In the genomic region with DNA sequence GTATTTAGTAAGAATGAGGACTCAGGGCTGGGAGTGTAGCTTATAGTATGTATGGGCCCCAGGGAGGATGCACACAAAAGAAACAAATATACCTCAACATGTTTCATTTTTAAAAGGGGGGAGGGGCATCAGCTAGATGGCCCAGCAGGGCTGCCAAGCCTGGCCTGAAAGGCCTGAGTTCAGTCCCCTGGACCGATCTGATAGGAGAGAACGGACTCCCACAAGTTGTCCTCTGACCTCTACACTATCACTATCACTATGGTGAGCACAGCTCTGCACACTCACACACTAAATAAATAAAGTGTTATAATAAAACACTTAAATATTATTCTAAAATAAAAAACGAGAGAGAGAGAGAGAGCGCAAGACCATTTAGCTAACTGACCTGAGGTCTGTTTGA, we compare ENCODE assay signal across 18 mouse cellular contexts. TPM values are rescaled to one million over a fixed set of nuclear protein-coding genes. Genes with fewer than 3 reads are reported as not detected.
DNase-seq lines count a peak whose midpoint lies in the region; ATAC-seq and TF ChIP-seq lines count a peak whose summit lies in the region.
"Had no signal": no experiment of that assay in that cellular context is flagged by ENCODE, and none has a peak within 500 bp of the region (broad histone marks: within the 10 kb centered on the region; RNA-seq: fewer than 3 reads in every experiment).

No protein-coding gene starts in this region.

- H3K4me3 ChIP-seq in heart, embryonic 13.5 days: no peak overlapping the region
- H3K4me3 ChIP-seq in heart, embryonic 10.5 days: no peak overlapping the region
- H3K4me3 ChIP-seq in lung, embryonic 14.5 days (ENCODE audit: low read depth, low read length): no peak overlapping the region
- no peak overlapping the region for H3K4me3 ChIP-seq in lung, adult 2 months (replicated peaks; ENCODE audit: extremely low read depth, low read depth, low read length)
- no peak overlapping the region for H3K4me3 ChIP-seq in intestine, embryonic 16.5 days (ENCODE audit: low read length)
- H3K4me3 ChIP-seq in stomach, embryonic 14.5 days (ENCODE audit: low read depth, low read length): no peak overlapping the region
- no peak overlapping the region for H3K4me3 ChIP-seq in hindbrain, embryonic 14.5 days (replicated peaks; ENCODE audit: low read length)
- H3K4me3 ChIP-seq: midbrain, embryonic 10.5 days; neural tube, embryonic 12.5 days had no signal

- no peak for TF ChIP-seq POLR2A in lung, adult 2 months (IDR thresholded peaks at IDR 0.05; ENCODE audit: borderline replicate concordance, extremely low read depth, low read depth, low read length)

- H3K4me1 ChIP-seq in heart, embryonic 13.5 days: peaks cover 29% of the 10 kb centered on the region
- peaks cover 13% of the 10 kb centered on the region; the same call in 1 of the 2 replicates for H3K4me1 ChIP-seq in heart, embryonic 10.5 days
- H3K4me1 ChIP-seq in lung, embryonic 14.5 days (ENCODE audit: insufficient read depth): peaks cover 3% of the 10 kb centered on the region; the same call in 1 of the 2 replicates
- peaks cover 2% of the 10 kb centered on the region; the same call in 1 of the 2 replicates for H3K4me1 ChIP-seq in lung, adult 2 months (ENCODE audit: control insufficient read depth, insufficient read depth, low read length)
- H3K4me1 ChIP-seq in intestine, embryonic 16.5 days (ENCODE audit: control insufficient read depth, insufficient read depth, low read length): peaks cover 14% of the 10 kb centered on the region
- H3K4me1 ChIP-seq in stomach, embryonic 14.5 days (ENCODE audit: control insufficient read depth, insufficient read depth, low read length): no peaks in the 10 kb centered on the region
- H3K4me1 ChIP-seq in hindbrain, embryonic 14.5 days (replicated peaks; ENCODE audit: control insufficient read depth, insufficient read depth, low read length): no peaks in the 10 kb centered on the region
- H3K4me1 ChIP-seq: midbrain, embryonic 10.5 days; neural tube, embryonic 12.5 days had no signal

- DNase-seq in heart, embryonic 10.5 days (ENCODE audit: low spot score): no peak
- DNase-seq in lung, embryonic 14.5 days: no peak
- no peak for DNase-seq in lung, adult 2 months
- DNase-seq in cerebellum, postnatal 10 days: no peak
- no peak for DNase-seq in hindbrain, embryonic 14.5 days (ENCODE audit: low spot score)
- DNase-seq: B cell, adult 2 months; cerebellum, adult 18-20 months; gastrocnemius, postnatal 14 days; left cerebral cortex, postnatal 4 days; right cerebral cortex, adult 18-20 months; thymus, postnatal 14 days had no signal

- peak overlapping the region; percentile 68 for H3K4me2 ChIP-seq in heart, embryonic 13.5 days
- peak overlapping the region; percentile 50; the same call in 1 of the 2 replicates for H3K4me2 ChIP-seq in lung, embryonic 14.5 days
- peak overlapping the region; percentile 34 for H3K4me2 ChIP-seq in intestine, embryonic 16.5 days (ENCODE audit: low read depth, low read length)
- 0 out of 2 replicates have a peak overlapping the region, but pooled peaks have one; percentile 28 for H3K4me2 ChIP-seq in stomach, embryonic 14.5 days (replicated peaks; ENCODE audit: low read depth, low read length)
- H3K4me2 ChIP-seq in hindbrain, embryonic 14.5 days (replicated peaks): no peak overlapping the region
- H3K4me2 ChIP-seq: neural tube, embryonic 12.5 days had no signal

- 47% methylated on average over 4 of the region's 4 CpGs for WGBS in heart, embryonic 13.5 days
- 57% methylated on average over 4 of the region's 4 CpGs for WGBS in heart, embryonic 10.5 days
- 31% methylated on average over 4 of the region's 4 CpGs for WGBS in lung, embryonic 14.5 days
- 41% methylated on average over 4 of the region's 4 CpGs for WGBS in lung, adult 2 months
- 42% methylated on average over 4 of the region's 4 CpGs for WGBS in intestine, embryonic 16.5 days
- 36% methylated on average over 4 of the region's 4 CpGs for WGBS in stomach, embryonic 14.5 days
- 88% methylated on average over 4 of the region's 4 CpGs for WGBS in hindbrain, embryonic 14.5 days

- no peak for TF ChIP-seq CTCF in lung, embryonic 14.5 days (IDR thresholded peaks at IDR 0.05; ENCODE audit: low read depth)
- no peak for TF ChIP-seq CTCF in lung, adult 2 months (IDR thresholded peaks at IDR 0.05; ENCODE audit: insufficient read depth, low read length)

- 0 out of 2 replicates have a peak overlapping the region, but pooled peaks have one; percentile 50 for H3K27ac ChIP-seq in heart, embryonic 13.5 days (replicated peaks)
- no peak overlapping the region for H3K27ac ChIP-seq in heart, embryonic 10.5 days
- H3K27ac ChIP-seq in lung, embryonic 14.5 days (ENCODE audit: low read depth): no peak overlapping the region
- H3K27ac ChIP-seq in intestine, embryonic 16.5 days (ENCODE audit: low read length): peak overlapping the region; percentile 43; the same call in 1 of the 2 replicates
- H3K27ac ChIP-seq in stomach, embryonic 14.5 days (ENCODE audit: low read length): no peak overlapping the region; the same call in 1 of the 2 replicates
- no peak overlapping the region for H3K27ac ChIP-seq in hindbrain, embryonic 14.5 days
- H3K27ac ChIP-seq: midbrain, embryonic 10.5 days; neural tube, embryonic 12.5 days had no signal

- no peak for ATAC-seq in heart, embryonic 13.5 days (ENCODE audit: extremely low read depth, insufficient number of reproducible peaks, low FRiP score, low TSS enrichment)
- peak; percentile 55; the same call in 1 of the 2 replicates for ATAC-seq in lung, embryonic 14.5 days (ENCODE audit: insufficient read depth)
- ATAC-seq in intestine, embryonic 16.5 days: peak; percentile 68
- peak; percentile 4 for ATAC-seq in stomach, embryonic 14.5 days (ENCODE audit: insufficient number of reproducible peaks, insufficient read depth, low FRiP score, low read depth)
- ATAC-seq in hindbrain, embryonic 14.5 days (ENCODE audit: low FRiP score): no peak
- ATAC-seq: forebrain, embryonic 14.5 days had no signal

- no peaks in the 10 kb centered on the region for H3K9me3 ChIP-seq in heart, embryonic 13.5 days
- no peaks in the 10 kb centered on the region for H3K9me3 ChIP-seq in heart, embryonic 10.5 days
- no peaks in the 10 kb centered on the region for H3K9me3 ChIP-seq in lung, embryonic 14.5 days (ENCODE audit: low read depth, low read length)
- no peaks in the 10 kb centered on the region for H3K9me3 ChIP-seq in intestine, embryonic 16.5 days (ENCODE audit: control insufficient read depth, low read length)
- H3K9me3 ChIP-seq in stomach, embryonic 14.5 days (ENCODE audit: control insufficient read depth, low read depth, low read length): no peaks in the 10 kb centered on the region
- H3K9me3 ChIP-seq in hindbrain, embryonic 14.5 days (ENCODE audit: control insufficient read depth, low read length): no peaks in the 10 kb centered on the region
- H3K9me3 ChIP-seq: G1E; midbrain, embryonic 10.5 days; neural tube, embryonic 12.5 days had no signal

- H3K27me3 ChIP-seq in heart, embryonic 13.5 days (replicated peaks): peaks cover 4% of the 10 kb centered on the region; the same call in 1 of the 2 replicates
- H3K27me3 ChIP-seq in heart, embryonic 10.5 days (ENCODE audit: insufficient read depth, poor library complexity, severe bottlenecking): no peaks in the 10 kb centered on the region
- H3K27me3 ChIP-seq in lung, embryonic 14.5 days (ENCODE audit: insufficient read depth, low read length): no peaks in the 10 kb centered on the region
- H3K27me3 ChIP-seq in intestine, embryonic 16.5 days (replicated peaks; ENCODE audit: control insufficient read depth, insufficient read depth, low read length): no peaks in the 10 kb centered on the region
- no peaks in the 10 kb centered on the region for H3K27me3 ChIP-seq in stomach, embryonic 14.5 days (ENCODE audit: control insufficient read depth, insufficient read depth, low read length)
- no peaks in the 10 kb centered on the region for H3K27me3 ChIP-seq in hindbrain, embryonic 14.5 days (ENCODE audit: control insufficient read depth, insufficient read depth, low read length)
- H3K27me3 ChIP-seq: neural tube, embryonic 12.5 days had no signal

- H3K9ac ChIP-seq in heart, embryonic 13.5 days: no peak overlapping the region
- H3K9ac ChIP-seq in lung, embryonic 14.5 days: no peak overlapping the region
- no peak overlapping the region for H3K9ac ChIP-seq in intestine, embryonic 16.5 days (ENCODE audit: low read depth, low read length)
- no peak overlapping the region for H3K9ac ChIP-seq in stomach, embryonic 14.5 days (replicated peaks; ENCODE audit: low read depth, low read length)
- H3K9ac ChIP-seq in hindbrain, embryonic 14.5 days: no peak overlapping the region
- H3K9ac ChIP-seq: neural tube, embryonic 12.5 days had no signal

- peaks cover 11% of the 10 kb centered on the region for H3K36me3 ChIP-seq in heart, embryonic 13.5 days
- H3K36me3 ChIP-seq in heart, embryonic 10.5 days: no peaks in the 10 kb centered on the region
- no peaks in the 10 kb centered on the region for H3K36me3 ChIP-seq in lung, embryonic 14.5 days (ENCODE audit: insufficient read depth)
- H3K36me3 ChIP-seq in intestine, embryonic 16.5 days (ENCODE audit: control insufficient read depth, insufficient read depth, low read length): no peaks in the 10 kb centered on the region
- H3K36me3 ChIP-seq in stomach, embryonic 14.5 days (ENCODE audit: control insufficient read depth, insufficient read depth, low read length): no peaks in the 10 kb centered on the region
- no peaks in the 10 kb centered on the region for H3K36me3 ChIP-seq in hindbrain, embryonic 14.5 days (replicated peaks; ENCODE audit: control insufficient read depth, insufficient read depth)
- H3K36me3 ChIP-seq: G1E; midbrain, embryonic 10.5 days; neural tube, embryonic 12.5 days had no signal

RNA-seq across cellular contexts. Expression of a gene that starts 18.0 kb away (rescaled TPM):
- 5.9 and 6.1 TPM in 2 replicates for polyA plus RNA-seq in heart, embryonic 13.5 days (2015; fragmentation: Nextera tagmentation; extraction: Ambion mirVana)
- 3.1 and 5.8 TPM in 2 replicates for polyA plus RNA-seq in heart, embryonic 10.5 days (2016; fragmentation: Nextera tagmentation; extraction: Ambion mirVana)
- polyA plus RNA-seq in lung, embryonic 14.5 days (2014; fragmentation: Nextera tagmentation; extraction: Ambion mirVana): 5.8 and 5.9 TPM in 2 replicates
- 9.5 and 11.8 TPM in 2 replicates for polyA plus RNA-seq in lung, adult 2 months (2012; rRNA removed)
- polyA plus RNA-seq in intestine, embryonic 16.5 days (2015; fragmentation: Nextera tagmentation; extraction: Ambion mirVana): 6.2 and 7.6 TPM in 2 replicates
- polyA plus RNA-seq in stomach, embryonic 14.5 days (2014; fragmentation: Nextera tagmentation; extraction: Ambion mirVana): 9.6 and 10.4 TPM in 2 replicates
- polyA plus RNA-seq in hindbrain, embryonic 14.5 days (2014; fragmentation: Nextera tagmentation; extraction: Ambion mirVana): 1.3 and 1.5 TPM in 2 replicates
- polyA plus RNA-seq: G1E had no signal

RNA-seq across cellular contexts. Expression of a gene that starts 25.0 kb away (rescaled TPM):
- polyA plus RNA-seq in heart, embryonic 13.5 days (2015; fragmentation: Nextera tagmentation; extraction: Ambion mirVana): 12.7 and 14.4 TPM in 2 replicates
- 16.2 and 16.7 TPM in 2 replicates for polyA plus RNA-seq in heart, embryonic 10.5 days (2016; fragmentation: Nextera tagmentation; extraction: Ambion mirVana)
- 13.9 and 14.6 TPM in 2 replicates for polyA plus RNA-seq in lung, embryonic 14.5 days (2014; fragmentation: Nextera tagmentation; extraction: Ambion mirVana)
- 11.1 and 11.5 TPM in 2 replicates for polyA plus RNA-seq in lung, adult 2 months (2012; rRNA removed)
- 16.3 and 17.6 TPM in 2 replicates for polyA plus RNA-seq in intestine, embryonic 16.5 days (2015; fragmentation: Nextera tagmentation; extraction: Ambion mirVana)
- 18.4 and 21.1 TPM in 2 replicates for polyA plus RNA-seq in stomach, embryonic 14.5 days (2014; fragmentation: Nextera tagmentation; extraction: Ambion mirVana)
- 42.6 and 44.5 TPM in 2 replicates for polyA plus RNA-seq in hindbrain, embryonic 14.5 days (2014; fragmentation: Nextera tagmentation; extraction: Ambion mirVana)

RNA-seq across cellular contexts. Expression of a gene that starts 47.6 kb away (rescaled TPM):
- 14.9 and 17.5 TPM in 2 replicates for polyA plus RNA-seq in heart, embryonic 13.5 days (2015; fragmentation: Nextera tagmentation; extraction: Ambion mirVana)
- 19.3 and 24.4 TPM in 2 replicates for polyA plus RNA-seq in heart, embryonic 10.5 days (2016; fragmentation: Nextera tagmentation; extraction: Ambion mirVana)
- polyA plus RNA-seq in lung, embryonic 14.5 days (2014; fragmentation: Nextera tagmentation; extraction: Ambion mirVana): 34.0 and 35.8 TPM in 2 replicates
- 30.8 and 38.3 TPM in 2 replicates for polyA plus RNA-seq in lung, adult 2 months (2012; rRNA removed)
- 11.9 and 19.6 TPM in 2 replicates for polyA plus RNA-seq in intestine, embryonic 16.5 days (2015; fragmentation: Nextera tagmentation; extraction: Ambion mirVana)
- polyA plus RNA-seq in stomach, embryonic 14.5 days (2014; fragmentation: Nextera tagmentation; extraction: Ambion mirVana): 39.6 and 41.3 TPM in 2 replicates
- polyA plus RNA-seq in hindbrain, embryonic 14.5 days (2014; fragmentation: Nextera tagmentation; extraction: Ambion mirVana): 21.5 and 22.3 TPM in 2 replicates

Comparison
In these comparisons a context has a peak if more than half of its experiments do, and no peak if none do; other contexts are left out.
1. H3K27ac ChIP-seq: peak in heart, embryonic 13.5 days (single experiment) and intestine, embryonic 16.5 days (single experiment); none in heart, embryonic 10.5 days (single experiment), lung, embryonic 14.5 days (single experiment), stomach, embryonic 14.5 days (single experiment) and hindbrain, embryonic 14.5 days (single experiment).
2. ATAC-seq: peak in lung, embryonic 14.5 days (single experiment), intestine, embryonic 16.5 days (single experiment) and stomach, embryonic 14.5 days (single experiment); none in heart, embryonic 13.5 days (single experiment) and hindbrain, embryonic 14.5 days (single experiment).